Mouse (Mus musculus): ENCODE results near the gene Tbx3. TPM values are rescaled to one million over a fixed set of nuclear protein-coding genes. Genes with fewer than 3 reads are reported as not detected.

Tbx3 gene
- polyA plus RNA-seq, 1 experiment from 2014 or later = 30.6 TPM

DNA sequence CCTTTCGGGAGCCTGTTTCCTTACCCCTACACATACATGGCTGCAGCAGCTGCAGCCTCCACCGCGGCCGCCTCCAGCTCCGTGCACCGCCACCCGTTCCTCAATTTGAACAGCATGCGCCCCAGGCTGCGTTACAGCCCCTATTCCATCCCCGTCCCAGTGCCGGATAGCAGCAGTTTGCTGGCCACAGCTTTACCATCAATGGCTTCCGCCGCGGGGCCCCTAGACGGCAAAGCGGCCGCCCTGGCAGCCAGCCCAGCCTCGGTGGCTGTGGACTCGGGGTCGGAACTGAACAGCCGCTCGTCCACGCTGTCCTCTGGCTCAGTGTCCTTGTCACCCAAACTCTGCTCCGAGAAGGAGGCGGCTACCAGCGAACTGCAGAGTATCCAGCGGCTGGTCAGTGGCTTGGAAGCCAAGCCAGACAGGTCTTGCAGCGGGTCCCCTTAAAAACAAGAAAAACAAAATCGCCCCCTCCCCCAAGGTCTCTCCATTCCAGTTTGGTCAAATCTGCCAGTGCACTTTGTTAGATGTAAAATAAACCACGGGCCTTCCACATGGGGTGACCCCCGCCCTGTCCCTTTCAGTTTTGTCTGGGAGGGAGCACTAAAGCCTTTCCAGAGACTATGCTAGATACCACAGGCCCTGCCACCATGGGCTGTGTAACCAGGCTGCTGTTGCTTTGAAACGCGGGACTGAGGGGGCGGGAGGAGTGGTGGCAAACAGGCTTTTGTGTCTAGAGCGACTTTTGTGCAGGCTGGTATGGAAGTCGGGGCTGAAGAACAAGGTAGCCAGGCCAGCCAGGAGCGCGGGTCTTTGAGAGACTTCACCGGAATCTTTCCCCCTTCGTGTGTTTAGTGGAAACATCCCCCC, 12.4 kb downstream of the Tbx3 start:
- Histone ChIP-seq H3K36me3 (ENCODE audit: control insufficient read depth, insufficient read depth) (peaks cover 45% of the 10 kb centered on the region), H3K9me3 (ENCODE audit: control insufficient read depth) (no peaks in the 10 kb centered on the region), H3K27me3 (replicated peaks; ENCODE audit: control insufficient read depth, insufficient read depth, low read length) (peaks cover 9% of the 10 kb centered on the region), H3K4me3 (ENCODE audit: low read depth, low read length) (no peak overlapping the region), H3K4me2 (replicated peaks; ENCODE audit: low read depth) (peak overlapping the region; percentile 24; the same call in 1 of the 2 replicates), H3K9ac (ENCODE audit: low read depth, low read length) (no peak overlapping the region), H3K4me1 (replicated peaks; ENCODE audit: control insufficient read depth, insufficient read depth, low read length) (peaks cover 3% of the 10 kb centered on the region; the same call in 1 of the 2 replicates), H3K27ac (ENCODE audit: low read depth, low read length) (peak overlapping the region; percentile 15; the same call in 1 of the 2 replicates)
- no peak for TF ChIP-seq CTCF (IDR thresholded peaks at IDR 0.05; ENCODE audit: low read depth)
- no peak for ATAC-seq
- 64% methylated on average over 40 of the region's 40 CpGs for WGBS

DNA sequence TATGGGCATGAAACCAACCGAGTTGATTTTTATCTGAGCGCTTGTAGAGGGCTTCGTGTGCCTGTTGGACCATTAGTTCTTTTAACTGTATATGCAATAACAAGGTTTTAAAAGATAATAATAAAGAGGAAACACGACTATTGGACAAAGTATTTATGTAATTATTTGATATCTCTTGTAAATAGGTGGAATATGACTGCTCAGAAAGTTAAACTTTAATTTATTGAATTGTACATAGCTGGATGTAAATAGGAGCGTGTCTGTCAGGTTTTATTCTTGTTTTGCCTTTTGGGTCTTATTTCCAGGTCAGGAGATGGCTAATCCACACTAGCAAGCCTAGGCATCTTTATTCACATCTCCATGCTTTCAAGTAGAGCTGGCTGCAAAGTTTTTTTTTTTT, 13.4 kb downstream of the Tbx3 start:
- no peaks in the 10 kb centered on the region for H3K9me3 ChIP-seq (ENCODE audit: control insufficient read depth)
- peaks cover 9% of the 10 kb centered on the region for H3K27me3 ChIP-seq (replicated peaks; ENCODE audit: control insufficient read depth, insufficient read depth, low read length)
- peaks cover 36% of the 10 kb centered on the region for H3K36me3 ChIP-seq (ENCODE audit: control insufficient read depth, insufficient read depth)
- peaks cover 3% of the 10 kb centered on the region; the same call in 1 of the 2 replicates for H3K4me1 ChIP-seq (replicated peaks; ENCODE audit: control insufficient read depth, insufficient read depth, low read length)
- no peak overlapping the region for H3K4me2 ChIP-seq (replicated peaks; ENCODE audit: low read depth)
- no peak overlapping the region for H3K27ac ChIP-seq (ENCODE audit: low read depth, low read length)
- no peak overlapping the region for H3K9ac ChIP-seq (ENCODE audit: low read depth, low read length)
- no peak for ATAC-seq
- 67% methylated on average over 5 of the region's 5 CpGs for WGBS
- TF ChIP-seq CTCF (IDR thresholded peaks at IDR 0.05; ENCODE audit: low read depth) = no peak
- no peak overlapping the region for H3K4me3 ChIP-seq (ENCODE audit: low read depth, low read length)

DNA sequence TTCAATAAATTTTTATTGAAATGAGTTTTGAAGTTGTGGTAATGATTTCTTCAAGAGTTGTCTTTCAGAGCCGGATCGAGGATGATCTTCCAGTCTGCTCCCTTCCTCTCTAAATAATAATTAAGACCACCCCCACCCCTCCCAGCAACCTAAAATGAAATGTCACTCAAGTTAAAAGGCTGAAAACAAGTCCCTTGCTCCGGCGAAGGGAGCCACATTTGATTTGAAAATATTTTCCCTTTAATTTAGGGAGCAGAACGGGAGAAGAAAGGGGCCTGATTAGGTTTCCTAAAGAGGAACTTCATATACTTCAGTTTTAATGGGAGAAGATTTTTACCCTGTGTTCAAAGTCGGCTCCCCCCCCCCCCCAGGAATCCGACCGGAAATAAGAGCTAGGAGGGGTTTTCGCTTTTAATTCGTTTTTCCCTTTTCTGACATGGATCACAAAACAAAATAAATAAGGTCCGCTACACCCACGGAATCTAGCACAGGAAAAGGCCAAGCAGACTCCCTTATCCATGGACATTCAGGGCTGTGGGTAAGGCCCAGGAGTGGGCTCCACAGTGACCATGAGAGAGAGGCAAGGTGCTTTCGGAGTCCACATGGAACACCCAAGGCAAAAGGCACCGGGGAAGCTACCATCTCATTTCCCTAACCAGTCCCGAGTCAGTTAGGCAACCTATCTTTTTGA, 14.4 kb downstream of the Tbx3 start:
- 60% methylated on average over 15 of the region's 15 CpGs for WGBS

DNA sequence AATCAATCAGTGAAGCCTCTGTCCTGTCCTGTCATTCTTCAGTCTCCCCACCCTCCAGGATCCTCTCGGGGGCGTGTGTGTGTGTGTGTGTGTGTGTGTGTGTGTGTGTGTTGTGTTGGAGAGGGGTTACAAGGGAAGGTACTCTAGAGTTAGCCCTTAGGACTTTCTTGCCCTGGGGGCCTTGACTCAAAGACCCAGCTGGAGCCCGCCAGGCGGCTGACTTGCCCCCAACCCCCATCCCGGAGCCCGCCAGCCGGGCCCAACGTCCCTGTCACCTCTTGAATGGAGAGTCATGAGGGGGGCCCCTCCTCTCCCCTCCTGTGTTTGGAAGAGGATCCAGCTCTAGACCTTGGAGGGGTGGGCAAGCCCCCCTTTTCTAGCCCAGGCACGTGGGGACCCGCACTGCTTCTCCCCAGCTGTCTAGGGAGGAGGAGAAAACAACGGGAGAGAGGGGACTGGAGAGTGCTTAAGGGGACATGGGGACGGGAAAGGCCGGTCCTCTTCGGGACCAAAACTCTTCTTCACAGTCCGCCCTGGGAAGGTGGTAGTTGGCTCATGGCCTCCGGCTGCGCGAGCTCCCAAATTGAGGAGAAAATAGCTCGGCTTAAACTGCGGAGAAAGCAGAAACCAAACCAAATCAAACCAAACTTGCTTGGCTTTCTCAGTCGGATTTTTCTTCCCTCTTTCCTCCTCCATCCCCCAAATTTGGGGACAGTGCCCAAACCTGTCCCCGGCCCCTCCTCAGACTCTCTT, 15.2 kb downstream of the Tbx3 start:
- Histone ChIP-seq H3K9ac (ENCODE audit: low read depth, low read length) (peak overlapping the region; percentile 18; the same call in 1 of the 2 replicates), H3K4me2 (replicated peaks; ENCODE audit: low read depth) (peak overlapping the region; percentile 63), H3K4me3 (ENCODE audit: low read depth, low read length) (peak overlapping the region; percentile 37), H3K4me1 (replicated peaks; ENCODE audit: control insufficient read depth, insufficient read depth, low read length) (peaks cover 3% of the 10 kb centered on the region; the same call in 1 of the 2 replicates), H3K27me3 (replicated peaks; ENCODE audit: control insufficient read depth, insufficient read depth, low read length) (peaks cover 14% of the 10 kb centered on the region), H3K27ac (ENCODE audit: low read depth, low read length) (no peak overlapping the region), H3K36me3 (ENCODE audit: control insufficient read depth, insufficient read depth) (peaks cover 25% of the 10 kb centered on the region), H3K9me3 (ENCODE audit: control insufficient read depth) (no peaks in the 10 kb centered on the region)
- peak; percentile 29; the same call in 1 of the 2 replicates for ATAC-seq
- 16% methylated on average over 20 of the region's 22 CpGs for WGBS
- TF ChIP-seq CTCF (IDR thresholded peaks at IDR 0.05; ENCODE audit: low read depth) = no peak

More for the DNA sequence above, 14.4 kb downstream of the Tbx3 start:
- no peak for ATAC-seq
- no peak overlapping the region for H3K27ac ChIP-seq (ENCODE audit: low read depth, low read length)
- H3K27me3 ChIP-seq (replicated peaks; ENCODE audit: control insufficient read depth, insufficient read depth, low read length) = peaks cover 14% of the 10 kb centered on the region
- H3K4me3 ChIP-seq (ENCODE audit: low read depth, low read length) = no peak overlapping the region
- H3K4me2 ChIP-seq (replicated peaks; ENCODE audit: low read depth) = no peak overlapping the region
- H3K9me3 ChIP-seq (ENCODE audit: control insufficient read depth) = no peaks in the 10 kb centered on the region
- H3K4me1 ChIP-seq (replicated peaks; ENCODE audit: control insufficient read depth, insufficient read depth, low read length) = peaks cover 3% of the 10 kb centered on the region; the same call in 1 of the 2 replicates
- peaks cover 33% of the 10 kb centered on the region for H3K36me3 ChIP-seq (ENCODE audit: control insufficient read depth, insufficient read depth)
- no peak for TF ChIP-seq CTCF (IDR thresholded peaks at IDR 0.05; ENCODE audit: low read depth)
- no peak overlapping the region for H3K9ac ChIP-seq (ENCODE audit: low read depth, low read length)

DNA sequence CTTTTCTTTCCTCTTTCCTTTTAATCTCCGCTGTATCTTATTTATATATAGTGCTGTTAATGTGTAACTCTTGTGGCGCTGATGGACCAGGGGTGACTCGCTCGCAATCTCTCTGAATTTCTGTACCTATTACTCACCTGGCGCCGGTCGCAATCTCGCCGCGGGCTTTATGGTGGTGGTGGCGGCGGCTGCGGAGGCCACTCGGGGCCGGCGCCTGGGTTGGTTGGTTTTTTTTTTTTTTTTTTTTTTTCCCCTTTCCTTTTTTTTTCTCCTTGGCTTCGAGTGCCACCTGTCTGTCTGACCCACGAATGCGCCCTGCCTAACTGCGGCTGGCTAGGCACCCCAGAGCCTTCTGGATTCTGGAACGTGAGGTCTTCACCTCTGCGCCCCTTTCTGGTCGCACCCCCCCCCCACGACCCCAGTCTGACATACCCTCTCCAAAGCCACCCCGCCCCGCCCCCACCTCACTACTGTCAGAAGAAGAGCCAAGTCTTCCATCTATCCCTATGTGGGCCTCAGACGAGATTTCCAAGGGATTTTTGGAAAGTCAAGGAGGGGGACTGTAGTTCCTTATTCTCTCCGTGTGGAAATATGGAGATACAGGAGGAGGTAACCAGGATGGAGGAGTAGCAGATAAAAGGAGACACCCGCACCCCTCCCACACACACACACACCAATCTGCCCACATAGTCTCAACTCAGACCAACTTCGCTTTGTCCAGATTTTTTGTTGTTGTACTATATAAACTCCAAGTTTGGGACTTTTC, 15.9 kb downstream of the Tbx3 start:
- peak; percentile 70 for TF ChIP-seq CTCF (IDR thresholded peaks at IDR 0.05; ENCODE audit: low read depth)
- no peaks in the 10 kb centered on the region for H3K9me3 ChIP-seq (ENCODE audit: control insufficient read depth)
- H3K4me3 ChIP-seq (ENCODE audit: low read depth, low read length) = peak overlapping the region; percentile 37
- ATAC-seq = peak; percentile 88
- H3K4me1 ChIP-seq (replicated peaks; ENCODE audit: control insufficient read depth, insufficient read depth, low read length) = peaks cover under 1% of the 10 kb centered on the region; the same call in 1 of the 2 replicates
- WGBS = 4% methylated on average over 30 of the region's 30 CpGs
- H3K27ac ChIP-seq (ENCODE audit: low read depth, low read length) = no peak overlapping the region
- H3K4me2 ChIP-seq (replicated peaks; ENCODE audit: low read depth) = peak overlapping the region; percentile 63
- peaks cover 14% of the 10 kb centered on the region for H3K27me3 ChIP-seq (replicated peaks; ENCODE audit: control insufficient read depth, insufficient read depth, low read length)
- H3K36me3 ChIP-seq (ENCODE audit: control insufficient read depth, insufficient read depth) = peaks cover 17% of the 10 kb centered on the region
- H3K9ac ChIP-seq (ENCODE audit: low read depth, low read length) = peak overlapping the region; percentile 18; the same call in 1 of the 2 replicates
